Mouse (Mus musculus) cerebellum, adult 18-20 months (tissue): ENCODE data around the gene Zkscan2.

Experiments used
- DNase-seq, 2 experiments: peaks; one replicate each; pipeline ENCODE4 v3.0.0; 2021

Zkscan2 gene

DNA sequence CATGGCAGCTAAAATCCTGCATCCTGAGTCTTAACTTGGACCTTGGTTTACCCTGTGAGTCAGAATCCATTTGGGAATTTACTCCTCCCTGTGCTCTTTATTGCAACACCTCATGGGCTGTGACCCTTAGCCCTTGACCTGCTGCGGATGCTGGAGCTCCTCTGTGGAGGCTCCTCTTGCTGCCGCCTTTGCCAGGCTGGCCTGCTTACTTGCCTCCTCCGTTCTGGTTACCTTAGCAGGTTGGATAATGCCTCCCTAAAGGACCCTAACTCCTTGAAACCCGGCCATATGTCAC, 69.9 kb downstream of the Zkscan2 start:
- DNase-seq = no peak

- DNase-seq = no peak
Observed at GRCm38 (mm10) chr7:123429624-123430410, 70.4 kb downstream of the Zkscan2 start.
